Mouse (Mus musculus): Measurements from ENCODE around the gene Nepro.
A peak's percentile ranks its signal among the peaks of the same experiment; 100 is the strongest.

Gene Nepro

DNA sequence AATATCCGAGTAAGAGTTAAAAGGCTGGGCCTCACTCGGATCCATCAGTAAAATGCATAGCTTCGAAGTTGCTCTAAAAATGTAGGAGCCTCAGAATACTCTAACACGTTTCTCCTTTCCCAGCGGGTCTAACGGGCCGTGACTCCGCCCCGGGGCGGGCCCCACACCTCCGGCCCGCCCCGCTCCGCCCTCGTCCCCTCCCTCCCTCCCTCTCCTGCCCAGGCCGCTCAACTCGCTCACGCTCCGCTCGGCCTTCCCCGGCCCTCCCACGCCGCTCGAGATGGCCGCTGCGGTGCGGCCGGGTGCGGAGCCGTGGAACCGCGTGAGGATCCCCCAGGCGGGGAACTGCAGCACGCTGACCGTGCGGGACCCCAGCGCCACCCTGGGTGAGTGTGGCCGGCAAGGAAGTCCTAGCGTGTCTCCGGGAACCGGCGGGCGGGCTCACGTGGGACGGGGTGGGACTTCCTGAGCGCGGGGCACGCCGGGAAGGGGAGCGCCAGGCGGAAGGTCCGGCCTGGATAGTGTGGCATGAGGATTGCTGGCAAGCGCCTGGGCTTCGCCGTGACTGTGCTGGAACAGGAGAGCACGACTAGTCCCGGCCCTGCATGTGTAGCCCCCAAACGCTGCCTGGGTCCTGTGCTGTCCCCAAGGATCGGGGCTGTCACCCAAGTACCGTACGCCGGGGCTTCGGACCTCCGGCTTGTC lies at the start of gene Nepro:
Gene Nepro (plus strand): TSS at position 219 of the 705 bp plus-strand sequence.
- peak; percentile 80 to 81 for DNase-seq (ENCODE audit: low spot score in 2 of 2)

DNA sequence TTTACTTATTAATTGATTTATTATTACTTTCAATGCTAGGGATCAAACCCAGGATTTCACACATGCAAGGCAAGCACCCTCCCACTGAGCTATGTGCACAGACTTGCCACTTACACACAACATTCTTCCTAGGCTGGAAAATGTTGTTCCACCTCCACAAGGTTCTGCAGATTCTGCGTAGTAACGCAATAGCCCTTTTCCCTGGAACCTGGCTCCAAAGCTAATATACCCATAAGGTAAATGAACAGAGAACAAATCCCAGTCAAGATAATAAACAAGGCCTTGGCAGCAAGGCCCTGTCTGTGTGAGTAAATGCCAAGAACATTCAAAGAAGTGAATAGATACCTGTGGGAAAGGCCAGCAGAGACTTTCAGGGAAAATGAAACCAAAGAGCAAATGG lies 47.7 kb upstream of the Nepro start:
- DNase-seq (ENCODE audit: low spot score in 2 of 2): no peak

DNA sequence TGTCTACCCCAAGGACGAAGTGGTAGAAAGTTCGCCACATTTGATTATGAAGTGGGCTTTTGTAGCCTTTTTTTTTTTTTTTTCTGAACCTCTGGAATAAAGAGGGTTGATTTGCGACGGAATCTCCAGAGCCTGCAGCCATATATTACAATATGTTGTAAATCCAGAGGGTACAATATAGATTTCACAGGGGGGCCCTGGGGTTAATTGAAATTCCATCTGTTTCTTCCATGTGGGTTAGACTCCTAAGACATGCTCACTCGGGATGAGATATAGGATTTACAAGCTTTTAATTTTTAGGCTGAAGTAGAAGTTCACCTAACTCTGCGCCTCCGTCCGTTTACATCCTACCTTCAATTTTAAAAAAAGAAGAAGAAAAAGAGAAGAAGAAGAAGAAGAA lies 45.0 kb upstream of the Nepro start:
- DNase-seq (ENCODE audit: low spot score in 2 of 2): no peak

DNA sequence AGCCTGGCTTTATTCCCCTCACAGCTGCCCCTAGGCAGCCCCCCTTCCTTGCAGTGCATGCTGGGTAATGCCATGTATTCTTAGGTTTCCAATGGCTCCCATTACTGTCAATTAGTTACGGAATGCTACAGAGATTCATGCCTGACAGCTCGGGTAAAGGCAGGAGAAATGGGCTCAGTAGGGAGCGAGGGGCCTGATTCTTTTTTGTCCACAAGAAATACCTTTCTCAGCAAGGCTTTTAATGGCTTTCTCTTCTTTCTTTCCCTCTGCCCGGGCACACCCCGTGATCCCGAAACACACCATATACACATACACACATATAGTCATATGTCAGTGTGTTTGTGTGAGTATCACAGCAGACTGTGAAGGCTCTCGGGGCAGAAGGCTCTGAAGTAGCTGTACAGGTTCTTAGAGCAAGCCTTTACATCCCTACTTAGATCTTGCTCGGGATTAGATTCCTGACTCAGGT lies 44.6 kb upstream of the Nepro start:
- no peak for DNase-seq (ENCODE audit: low spot score in 2 of 2)

DNA sequence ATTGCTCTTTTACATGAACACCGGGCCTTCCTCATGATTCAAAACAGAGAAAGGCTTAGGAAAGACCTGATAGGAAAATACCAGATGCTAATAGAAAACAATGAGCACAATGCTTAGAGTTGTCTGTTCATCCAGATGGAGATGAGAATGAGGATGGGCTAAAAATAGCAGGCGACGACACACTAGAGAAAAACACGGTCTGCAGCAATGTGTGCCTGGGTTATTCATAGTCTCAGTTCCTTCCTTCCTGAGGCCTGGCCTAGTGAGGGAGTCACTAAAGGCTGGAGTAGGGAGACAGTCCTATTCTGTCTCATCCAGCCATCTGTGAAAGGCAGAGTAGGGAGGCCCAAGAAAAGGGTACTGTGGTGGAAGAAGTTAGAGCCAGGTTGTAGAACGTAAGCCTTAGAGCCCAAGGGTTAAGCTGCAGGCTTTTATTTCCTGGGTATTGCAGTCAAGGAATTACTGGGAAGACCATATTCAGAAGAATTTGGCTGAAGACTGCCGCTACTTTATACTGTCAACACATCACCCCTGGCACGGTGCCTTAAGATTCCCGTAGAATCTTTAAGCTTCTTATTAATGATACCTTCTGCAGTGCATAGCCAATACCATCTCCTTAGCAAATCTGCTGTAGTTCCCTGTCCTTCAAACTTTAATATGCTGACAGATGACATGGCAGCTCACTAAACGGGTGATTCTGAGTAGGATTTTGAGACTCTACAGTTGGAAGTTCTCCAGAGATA lies 43.2 kb upstream of the Nepro start:
- no peak for DNase-seq (ENCODE audit: low spot score in 2 of 2)

DNA sequence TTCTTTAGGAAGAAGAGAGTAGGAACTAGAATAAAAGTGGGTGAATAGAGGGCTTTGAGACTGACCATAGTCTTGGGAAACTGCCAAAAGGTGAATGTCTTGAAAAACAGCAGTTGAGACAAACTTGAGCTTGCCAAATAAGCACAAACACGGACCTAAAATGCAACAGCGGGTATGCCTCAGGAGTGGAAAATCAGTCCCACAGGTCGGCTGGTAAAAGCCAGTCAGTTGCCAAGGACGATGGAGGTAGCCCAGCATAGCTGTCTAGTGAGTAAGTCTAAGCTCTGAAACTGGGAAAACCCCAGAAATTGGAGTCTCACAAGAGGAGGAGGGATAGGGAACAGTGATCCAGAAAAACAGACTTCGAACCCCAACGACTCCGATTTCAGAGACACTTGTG lies 39.5 kb upstream of the Nepro start:
- DNase-seq (ENCODE audit: low spot score in 2 of 2): no peak

DNA sequence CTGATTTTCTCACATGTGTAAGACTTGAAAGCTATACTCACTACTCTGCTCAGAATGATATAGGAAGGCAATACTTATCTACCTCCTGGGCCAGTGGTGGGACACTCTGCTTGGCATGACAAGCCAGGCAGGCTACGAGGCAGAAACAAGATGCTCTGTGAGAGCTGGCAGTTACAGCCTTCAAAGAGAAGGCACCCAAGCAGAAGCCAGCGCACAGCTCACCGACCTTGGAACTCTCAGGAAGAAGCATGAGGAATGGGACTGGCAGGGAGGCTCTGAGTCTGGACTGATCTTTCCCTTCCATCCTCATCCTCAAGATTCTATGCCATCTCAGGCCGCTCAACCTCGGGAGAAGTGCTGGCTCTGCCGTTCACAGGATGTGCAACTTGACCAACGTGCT lies 38.7 kb upstream of the Nepro start:
- DNase-seq (ENCODE audit: low spot score in 2 of 2): no peak

DNA sequence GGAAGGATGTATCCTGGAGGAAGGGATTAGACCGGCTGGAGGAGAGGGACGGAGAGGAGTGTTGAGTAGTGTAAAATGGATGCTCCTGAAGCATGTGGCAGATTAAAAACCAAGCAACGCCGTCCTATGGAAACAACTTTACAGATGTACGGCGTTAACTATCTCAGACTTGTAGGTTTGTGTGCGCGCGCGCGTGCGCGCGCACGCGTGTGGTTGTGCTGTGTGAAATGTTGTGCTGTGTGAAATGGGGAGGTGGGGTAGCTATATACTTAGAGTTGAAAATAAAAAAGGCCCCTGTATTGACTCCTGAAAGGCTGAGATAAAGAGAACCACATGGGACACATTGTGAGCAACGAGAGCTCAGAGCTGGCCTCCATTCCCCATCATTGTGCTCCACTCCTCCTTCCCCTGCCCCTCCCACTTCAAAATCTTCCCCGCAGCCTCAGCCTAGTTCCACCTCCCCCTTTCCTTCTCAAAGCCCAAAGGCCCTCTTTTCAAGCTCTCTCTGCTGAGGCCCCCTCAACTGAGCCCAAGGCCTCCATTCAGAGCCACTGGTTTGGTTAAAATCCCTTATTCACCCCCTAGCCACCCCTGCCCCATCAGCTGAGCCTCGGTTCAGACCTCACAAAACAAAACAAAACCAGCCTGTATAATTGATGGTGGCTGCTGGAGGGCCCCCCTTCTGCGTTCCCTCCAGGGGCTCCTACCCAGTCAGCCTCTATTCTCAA lies 36.9 kb upstream of the Nepro start:
- DNase-seq (ENCODE audit: low spot score in 2 of 2): no peak

DNA sequence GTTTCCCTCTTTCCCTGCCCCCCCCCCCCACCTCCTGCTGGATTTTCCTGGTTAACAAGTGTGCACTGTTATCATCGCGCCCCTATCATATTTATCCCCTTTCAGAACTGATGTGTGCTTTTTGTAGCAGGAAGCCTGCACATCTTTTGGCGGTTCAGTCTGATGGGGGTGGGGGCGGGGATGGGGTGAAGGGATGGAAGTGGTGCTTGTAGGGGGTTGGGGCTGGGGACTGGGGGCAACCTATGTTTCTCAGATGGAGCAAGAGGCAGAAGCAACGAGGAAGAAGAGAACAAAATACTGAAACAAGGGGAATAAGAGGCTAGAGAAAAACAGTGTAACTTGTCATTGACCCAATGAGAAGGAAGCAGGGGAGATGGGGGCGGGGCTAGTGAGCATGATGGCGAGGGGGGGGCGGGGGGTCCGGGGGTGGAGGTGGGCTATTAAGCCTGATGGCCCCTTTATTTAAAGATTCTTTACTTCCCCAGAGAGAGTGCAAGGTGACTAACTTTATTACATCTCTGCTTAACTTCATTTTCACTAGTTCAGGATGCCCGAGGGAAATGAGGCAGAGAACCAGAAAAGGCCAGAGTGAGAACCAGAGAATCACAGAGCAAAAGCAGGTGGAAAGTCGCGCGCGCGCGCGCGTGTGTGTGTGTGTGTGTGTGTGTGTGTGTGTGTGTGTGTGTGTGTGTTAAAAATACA lies 36.2 kb upstream of the Nepro start:
- DNase-seq (ENCODE audit: low spot score in 2 of 2): no peak

DNA sequence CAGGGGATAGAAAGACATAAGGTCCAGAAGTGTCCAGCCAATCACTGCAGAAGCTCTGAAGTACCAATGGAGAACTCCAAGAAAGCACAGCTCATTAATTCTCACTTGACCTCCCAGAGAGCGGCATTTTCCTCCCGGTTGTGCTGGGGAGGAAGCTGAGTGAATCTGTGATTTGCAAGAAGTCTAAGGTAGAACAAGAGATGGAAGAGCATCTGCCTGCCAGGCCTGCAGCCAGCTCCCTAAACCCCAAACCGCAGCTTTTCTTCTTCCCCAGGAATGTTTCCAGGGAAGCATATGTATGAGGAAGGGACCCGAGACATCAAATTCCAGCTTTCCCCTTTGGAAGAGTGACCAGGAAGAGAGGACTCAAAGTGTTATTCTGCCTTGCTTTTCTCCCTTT lies 35.6 kb upstream of the Nepro start:
- DNase-seq (ENCODE audit: low spot score in 2 of 2): no peak

DNA sequence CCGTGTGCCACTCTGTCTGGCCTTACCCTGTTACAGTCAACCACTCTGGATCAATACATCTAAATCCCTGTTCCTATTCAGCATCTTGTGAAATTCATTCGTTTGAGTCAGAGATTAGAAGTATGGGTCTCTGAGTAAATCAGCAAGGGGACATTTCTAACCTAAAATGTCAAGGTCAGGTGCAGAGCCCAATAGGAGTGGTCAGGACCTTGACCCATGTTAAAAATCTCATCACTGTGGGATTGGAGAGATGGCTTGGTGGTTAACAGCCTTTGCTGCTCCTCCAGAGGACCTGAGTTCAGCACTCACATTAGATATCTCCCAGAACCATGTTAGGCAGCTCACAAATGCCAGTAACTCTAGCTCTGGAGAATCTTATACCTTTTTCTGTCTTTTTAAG lies 33.6 kb upstream of the Nepro start:
- no peak for DNase-seq (ENCODE audit: low spot score in 2 of 2)

DNA sequence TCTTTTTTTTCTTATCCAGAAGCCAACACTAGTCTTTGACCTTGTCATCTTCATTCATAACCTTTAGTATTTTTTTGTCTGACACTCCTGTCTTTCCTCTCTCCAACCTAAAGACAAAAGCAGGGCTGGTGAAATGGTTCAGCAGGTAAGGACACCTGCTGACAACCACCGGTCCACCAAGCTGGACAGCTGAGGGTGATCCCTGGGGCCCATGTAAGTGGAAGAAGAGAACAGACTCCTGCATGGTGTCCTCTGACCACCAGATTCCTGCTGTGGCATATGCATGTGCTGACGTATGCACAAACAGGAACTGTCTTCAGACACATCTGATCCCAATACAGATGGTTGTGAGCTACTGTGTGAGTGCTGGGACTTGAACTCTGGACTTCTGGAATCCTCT lies 33.0 kb upstream of the Nepro start:
- DNase-seq (ENCODE audit: low spot score in 2 of 2): no peak

DNA sequence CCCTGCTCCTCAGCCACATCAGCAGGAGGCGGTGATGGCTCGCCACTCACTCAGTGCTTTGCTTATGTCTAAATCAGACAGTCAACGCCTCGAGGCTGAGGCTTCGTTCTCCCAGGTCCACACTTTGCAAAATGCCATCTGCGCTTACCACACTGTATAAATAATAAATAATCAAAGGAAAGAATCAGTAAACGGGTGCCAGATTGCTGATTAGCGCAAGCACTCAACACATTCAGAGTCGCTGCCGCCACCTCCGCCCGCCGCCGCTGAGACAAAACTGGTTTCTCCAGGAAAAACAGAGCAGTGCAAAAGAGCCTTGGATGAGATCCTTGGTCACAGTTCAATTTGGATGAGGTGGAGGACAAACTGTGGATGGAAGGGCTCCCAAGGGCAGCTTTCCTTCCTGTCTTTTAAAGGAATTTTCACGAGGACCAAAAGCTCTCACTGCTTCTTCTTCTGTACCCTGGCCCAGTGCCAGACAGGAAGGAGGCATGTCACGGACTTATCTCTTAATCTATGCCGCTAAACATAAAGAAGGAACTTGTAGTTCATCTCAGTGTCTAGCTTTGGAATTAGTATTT lies 32.5 kb upstream of the Nepro start:
- DNase-seq (ENCODE audit: low spot score in 2 of 2): peak in 1 of 2 experiments; percentile 36

DNA sequence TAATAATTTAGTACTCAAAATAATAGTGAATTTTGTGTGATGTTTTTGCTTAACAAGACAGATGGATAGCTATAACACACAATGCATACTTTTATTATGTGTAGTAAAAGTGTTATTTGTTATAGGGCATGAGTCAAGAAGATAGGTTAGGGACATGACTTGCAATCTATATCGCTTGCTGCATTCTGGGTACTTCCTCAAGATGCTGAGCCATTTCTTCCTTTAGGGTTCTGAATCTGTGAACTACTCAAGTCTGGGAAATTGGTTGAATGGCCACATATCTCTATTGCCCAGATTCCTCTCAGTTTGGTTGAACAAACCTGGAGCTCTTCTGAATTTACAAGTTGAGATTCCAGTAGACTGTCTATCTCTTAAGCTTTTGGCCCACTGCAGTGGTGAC lies 31.6 kb upstream of the Nepro start:
- DNase-seq (ENCODE audit: low spot score in 2 of 2): no peak

DNA sequence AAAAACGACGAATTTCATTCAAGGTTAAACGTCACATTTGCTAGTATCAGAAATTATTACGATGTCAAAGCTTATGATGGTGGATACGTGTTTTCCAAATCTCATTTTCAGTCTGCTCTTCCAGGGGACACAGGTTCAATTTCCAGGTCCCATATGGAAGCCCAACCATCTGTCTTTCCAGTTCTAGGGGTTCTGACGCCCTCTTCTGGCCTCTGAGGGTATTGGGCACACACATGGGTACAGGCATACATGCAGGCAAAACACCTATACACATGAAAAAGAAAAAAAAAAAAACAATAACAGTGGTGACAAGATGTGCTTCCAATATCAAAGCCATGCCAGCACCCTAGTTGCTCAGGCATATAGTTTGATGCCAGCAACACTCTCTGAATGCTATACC lies 30.4 kb upstream of the Nepro start:
- no peak for DNase-seq (ENCODE audit: low spot score in 2 of 2)

DNA sequence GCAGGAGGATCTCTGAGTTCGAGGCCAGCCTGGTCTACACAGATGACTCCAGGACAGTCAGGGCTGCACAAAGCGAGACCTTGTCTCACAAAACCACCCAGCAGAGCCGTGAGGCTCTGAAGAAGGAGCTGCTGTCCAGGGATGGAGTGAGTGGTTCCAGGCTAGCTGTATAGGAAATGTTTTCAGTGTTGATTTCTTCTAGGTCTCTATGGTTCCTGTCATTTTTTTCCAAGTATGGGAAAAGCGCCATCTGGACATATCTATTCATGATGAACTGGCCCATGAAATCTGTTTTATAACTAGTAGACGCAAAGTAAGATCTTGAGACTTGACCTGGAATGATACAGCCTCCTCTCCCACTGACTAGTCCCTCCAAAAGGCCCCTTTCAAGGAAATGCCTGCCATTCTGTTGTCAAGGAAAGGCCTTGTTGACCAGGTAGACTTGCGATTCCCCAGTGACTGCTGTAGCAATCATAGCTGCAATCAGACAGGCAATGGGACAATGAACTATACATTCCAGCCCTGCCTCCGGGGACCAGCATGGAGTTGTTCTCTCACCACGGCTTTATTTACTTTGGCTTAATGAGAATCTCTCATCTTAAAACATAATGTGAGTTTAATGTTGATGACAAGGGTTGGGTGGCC lies 28.8 kb upstream of the Nepro start:
- no peak for DNase-seq (ENCODE audit: low spot score in 2 of 2)

DNA sequence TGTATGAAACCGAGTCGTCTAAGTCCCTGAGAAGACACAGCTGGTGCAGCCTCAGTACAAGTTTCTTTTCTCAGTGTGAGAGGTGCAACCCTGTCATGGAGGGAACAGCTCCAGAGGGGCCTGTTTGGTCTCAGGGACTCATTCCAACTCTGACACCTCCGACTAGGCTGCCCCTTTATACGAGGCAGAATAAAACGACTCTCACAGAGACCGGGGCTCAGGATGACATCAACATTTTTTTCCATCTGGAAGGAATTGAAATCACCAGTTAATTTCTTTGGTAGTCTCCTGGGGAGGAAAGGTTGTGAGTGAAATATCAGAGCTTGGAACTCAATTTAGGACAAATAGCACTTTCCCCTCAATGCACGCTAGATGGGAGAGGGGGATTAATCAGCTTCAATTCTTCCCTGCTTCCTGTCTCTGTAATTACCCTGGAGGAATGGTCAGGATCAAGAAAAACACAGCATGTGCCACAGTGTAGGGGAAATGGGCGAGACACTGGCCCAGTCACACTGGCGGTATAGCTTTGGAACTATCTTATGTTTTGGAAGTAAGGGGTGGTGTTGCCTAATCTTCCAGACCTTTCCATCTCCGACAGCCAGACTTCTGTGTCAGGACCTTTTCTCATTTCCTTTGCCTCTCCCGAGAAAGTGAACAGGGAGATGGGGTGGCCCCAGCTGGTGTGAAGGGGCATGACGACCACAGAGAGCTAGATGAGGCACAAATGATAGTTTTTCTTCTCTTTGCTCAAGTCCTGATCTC lies 28.1 kb upstream of the Nepro start:
- no peak for DNase-seq (ENCODE audit: low spot score in 2 of 2)

DNA sequence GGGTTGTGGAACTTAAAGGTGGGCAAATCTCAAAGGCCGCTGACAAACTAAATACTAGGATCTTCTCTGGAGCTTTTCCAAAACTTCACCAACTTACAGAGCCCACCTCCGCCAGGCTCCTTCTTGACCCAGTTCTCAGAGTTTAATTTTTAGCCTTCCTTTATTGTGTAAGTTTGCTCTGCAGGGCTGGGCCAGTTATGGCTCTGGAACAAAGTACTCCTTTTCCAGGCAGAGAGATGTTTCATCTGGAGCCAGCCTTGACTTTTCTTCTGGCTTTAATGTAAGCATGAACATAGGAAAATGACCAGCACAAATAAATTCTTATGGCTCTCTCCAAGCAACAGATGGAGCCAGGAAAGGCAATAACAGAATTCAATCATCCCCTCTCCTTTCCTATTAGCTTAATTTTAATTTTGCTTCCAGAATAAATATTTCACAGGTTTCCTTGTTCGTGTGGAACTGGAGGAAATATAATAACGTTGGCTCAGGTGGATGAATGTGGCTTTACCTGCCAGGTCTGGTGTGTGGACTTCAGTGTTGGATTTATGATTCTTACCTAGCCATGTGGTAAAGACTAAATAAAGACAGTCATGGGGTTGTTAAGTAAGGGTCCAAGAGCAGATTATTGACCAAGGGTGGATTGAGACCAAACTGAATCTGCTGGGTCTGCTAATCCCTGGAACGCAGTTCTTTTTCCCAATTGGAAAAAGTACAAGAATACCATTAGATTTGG lies 26.5 kb upstream of the Nepro start:
- no peak for DNase-seq (ENCODE audit: low spot score in 2 of 2)

DNA sequence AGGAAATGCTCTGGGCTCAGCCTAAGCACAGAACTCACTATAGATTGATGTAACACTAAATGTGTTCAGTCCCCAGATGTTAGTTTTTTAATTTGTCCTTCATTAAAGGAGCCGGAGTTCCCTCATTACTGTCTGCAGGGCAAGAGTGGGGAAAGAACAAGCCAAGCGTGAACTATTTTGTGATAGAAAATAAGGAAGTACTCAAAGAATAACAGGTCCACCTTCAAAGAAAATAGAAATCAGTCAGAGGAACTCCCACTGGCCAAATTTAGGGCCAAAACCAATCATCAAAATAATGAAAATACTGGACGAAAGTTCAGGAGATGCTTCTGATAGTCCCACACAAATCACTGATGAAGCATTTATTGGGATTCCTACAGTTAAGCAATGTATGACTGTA lies 22.9 kb upstream of the Nepro start:
- DNase-seq (ENCODE audit: low spot score in 2 of 2): no peak

DNA sequence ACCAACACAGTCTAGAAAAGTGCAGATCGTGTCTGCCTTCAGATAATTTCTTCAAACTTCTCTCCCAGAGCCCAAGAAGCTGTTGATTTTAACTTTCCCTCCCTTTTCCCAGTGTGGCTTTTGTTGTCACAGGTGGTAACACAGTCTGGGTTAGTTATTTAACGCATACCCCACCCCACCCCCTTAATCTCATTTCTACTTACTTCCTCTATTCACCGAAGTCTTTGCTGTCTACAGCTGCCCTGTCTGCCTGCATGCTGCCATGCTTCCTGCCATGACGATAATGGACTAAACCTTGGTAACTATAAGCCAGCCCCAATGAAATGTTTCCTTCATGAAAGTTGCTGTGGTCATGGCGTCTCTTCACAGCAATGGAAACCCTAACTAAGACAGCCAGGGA lies 21.8 kb upstream of the Nepro start:
- no peak for DNase-seq (ENCODE audit: low spot score in 2 of 2)

Measured in thymus, postnatal 10 days (tissue).